Mouse (Mus musculus) embryonic facial prominence, embryonic 12.5 days (tissue): Measurements from ENCODE around the gene Ints13. TPM values are rescaled to one million over a fixed set of nuclear protein-coding genes. Genes with fewer than 3 reads are reported as not detected.

Source experiments
- ATAC-seq: fragments of 200-750 bp; cut with Nextera tagmentation; 2 replicates; pipeline ENCODE4 v1.8.0; 2017; ENCODE audit not compliant: insufficient number of reproducible peaks, insufficient read depth, low FRiP score, low TSS enrichment
- H3K27ac ChIP-seq: fragments of 300-500 bp; sonication (generic); 2 replicates; pipeline ENCODE4 v1.5.1; 2016; ENCODE audit warnings: mild to moderate bottlenecking
- H3K27me3 ChIP-seq: fragments of 300-500 bp; sonication (generic); 2 replicates; pipeline ENCODE4 v1.6.1; 2016; ENCODE audit warnings: mild to moderate bottlenecking, moderate library complexity
- H3K36me3 ChIP-seq: fragments of 300-500 bp; sonication (generic); 2 replicates; pipeline ENCODE4 v1.6.1; 2016; ENCODE audit warnings: mild to moderate bottlenecking
- H3K4me1 ChIP-seq: fragments of 300-500 bp; sonication (generic); 2 replicates; pipeline ENCODE4 v1.6.1; 2016
- H3K4me2 ChIP-seq: fragments of 300-500 bp; sonication (generic); replicated peaks from 2 replicates; pipeline ENCODE4 v1.6.1; 2016; ENCODE audit warnings: mild to moderate bottlenecking, moderate library complexity
- H3K4me3 ChIP-seq: fragments of 300-500 bp; sonication (generic); 2 replicates; pipeline ENCODE4 v1.5.1; 2016; ENCODE audit warnings: mild to moderate bottlenecking
- H3K9ac ChIP-seq: fragments of 300-500 bp; sonication (generic); 2 replicates; pipeline ENCODE4 v1.6.1; 2016; ENCODE audit warnings: mild to moderate bottlenecking, moderate library complexity
- H3K9me3 ChIP-seq: fragments of 300-500 bp; sonication (generic); 2 replicates; pipeline ENCODE4 v1.6.1; 2016; ENCODE audit warnings: mild to moderate bottlenecking, moderate library complexity
- WGBS: fragments of 180-500 bp; shearing (Covaris S2); methylation state at CpG from one replicate; pipeline ENCODE4 v1.1.7; 2016; 5-methylcytosine and 5-hydroxymethylcytosine counted together
- polyA plus RNA-seq: library from polyadenylated mRNA; unstranded; fragments of >200 nt; fragmentation: Nextera tagmentation; extraction: Ambion mirVana; gene quantifications from 2 replicates; pipeline ENCODE4 v1.2.1, GENCODE M21; 2016

Gene Ints13
- polyA plus RNA-seq, 1 experiment from 2014 or later: 80.9 TPM

DNA sequence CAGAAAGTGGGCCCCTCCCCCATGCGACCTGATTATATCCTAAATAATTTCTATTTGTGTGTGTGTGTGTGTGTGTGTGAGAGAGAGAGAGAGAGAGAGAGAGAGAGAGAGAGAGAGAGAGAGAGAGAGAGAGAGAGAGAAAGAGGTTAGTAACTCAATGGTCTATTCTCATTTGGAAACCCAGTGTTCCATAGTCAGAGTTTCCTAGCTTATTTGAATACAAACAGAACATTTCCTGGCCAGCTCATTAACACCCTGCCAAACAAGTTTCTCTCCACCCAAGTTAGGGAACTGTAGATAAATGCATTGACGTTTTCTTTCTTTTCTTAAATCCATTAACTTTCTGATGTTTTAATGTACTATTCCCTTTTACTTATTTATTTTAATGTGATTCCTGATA, 39.6 kb downstream of the Ints13 start:
- Histone ChIP-seq H3K4me2 (no peak overlapping the region), H3K27ac (no peak overlapping the region), H3K9ac (no peak overlapping the region), H3K4me1 (no peaks in the 10 kb centered on the region), H3K27me3 (no peaks in the 10 kb centered on the region), H3K36me3 (no peaks in the 10 kb centered on the region), H3K9me3 (no peaks in the 10 kb centered on the region), H3K4me3 (no peak overlapping the region)
- no peak for ATAC-seq
- WGBS: 68% methylated on average over 2 of the region's 2 CpGs

DNA sequence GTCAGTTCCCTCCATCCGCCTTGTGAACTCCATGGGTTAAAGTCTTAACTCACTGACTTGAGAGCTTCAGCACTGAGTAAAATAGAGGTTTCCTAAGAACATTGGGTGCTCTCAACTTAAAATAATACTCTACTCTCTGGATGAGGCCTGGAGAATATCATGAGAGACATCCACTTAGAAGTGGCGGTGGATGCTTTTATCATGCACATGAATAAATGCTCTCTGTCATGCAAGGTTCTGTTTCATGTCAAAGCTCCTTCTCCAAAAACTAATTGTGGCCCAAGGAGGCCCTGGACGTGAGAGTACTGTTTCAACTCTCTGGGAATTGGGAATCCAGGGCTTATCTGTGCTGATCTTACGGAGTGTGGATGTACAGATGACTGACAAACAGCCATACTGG, 40.5 kb downstream of the Ints13 start:
- Histone ChIP-seq H3K4me2 (no peak overlapping the region), H3K36me3 (no peaks in the 10 kb centered on the region), H3K27me3 (no peaks in the 10 kb centered on the region), H3K4me1 (no peaks in the 10 kb centered on the region), H3K9me3 (no peaks in the 10 kb centered on the region), H3K9ac (no peak overlapping the region), H3K4me3 (no peak overlapping the region), H3K27ac (no peak overlapping the region)
- no peak for ATAC-seq
- WGBS: 82% methylated on average over 4 of the region's 4 CpGs

DNA sequence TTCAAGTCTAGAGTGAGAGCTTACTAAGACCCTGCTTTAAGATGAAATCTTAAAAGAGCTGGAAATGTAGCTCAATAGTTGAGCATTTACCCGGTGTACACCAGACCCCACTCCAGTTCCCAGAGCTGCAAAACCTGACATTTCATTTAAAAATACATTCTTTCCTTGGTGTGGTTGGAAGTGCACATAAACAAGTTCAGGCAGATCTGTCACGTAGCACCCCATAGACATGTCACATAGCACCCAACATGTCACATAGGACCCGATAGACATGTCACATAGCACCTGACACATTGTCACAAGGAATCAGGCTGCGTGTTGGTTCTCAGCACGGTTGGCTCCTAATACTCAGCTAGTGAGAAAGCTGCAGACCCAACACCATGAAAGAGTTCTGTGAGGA, 42.1 kb downstream of the Ints13 start:
- 92% methylated on average over 5 of the region's 5 CpGs for WGBS
- Histone ChIP-seq H3K9me3 (no peaks in the 10 kb centered on the region), H3K4me3 (no peak overlapping the region), H3K9ac (no peak overlapping the region), H3K27ac (no peak overlapping the region), H3K36me3 (no peaks in the 10 kb centered on the region), H3K4me2 (no peak overlapping the region), H3K27me3 (no peaks in the 10 kb centered on the region), H3K4me1 (no peaks in the 10 kb centered on the region)
- ATAC-seq: no peak

DNA sequence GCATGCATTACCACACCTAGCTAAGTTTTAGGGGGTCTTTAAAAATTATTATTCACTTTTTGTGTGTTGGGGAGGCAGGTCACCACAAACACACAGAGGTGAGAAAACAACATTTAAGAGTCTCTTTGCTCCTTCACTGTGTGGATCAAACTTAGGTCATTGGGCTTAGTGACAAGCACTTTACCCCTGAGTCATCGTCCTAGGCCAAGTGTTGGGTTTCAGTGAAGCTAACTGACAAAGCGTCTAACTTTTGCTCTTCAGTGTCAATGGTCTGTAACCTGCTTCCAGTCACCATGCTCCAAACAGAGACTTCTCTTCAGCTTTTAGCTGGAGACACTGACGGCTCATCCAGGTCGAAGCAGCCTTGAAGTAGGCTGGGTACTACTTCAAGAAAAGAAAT, 44.5 kb downstream of the Ints13 start:
- Histone ChIP-seq H3K4me1 (no peaks in the 10 kb centered on the region), H3K27ac (no peak overlapping the region), H3K9me3 (no peaks in the 10 kb centered on the region), H3K9ac (no peak overlapping the region), H3K4me3 (no peak overlapping the region), H3K4me2 (no peak overlapping the region), H3K27me3 (no peaks in the 10 kb centered on the region), H3K36me3 (no peaks in the 10 kb centered on the region)
- ATAC-seq: no peak
- WGBS: 84% methylated on average over 4 of the region's 4 CpGs

DNA sequence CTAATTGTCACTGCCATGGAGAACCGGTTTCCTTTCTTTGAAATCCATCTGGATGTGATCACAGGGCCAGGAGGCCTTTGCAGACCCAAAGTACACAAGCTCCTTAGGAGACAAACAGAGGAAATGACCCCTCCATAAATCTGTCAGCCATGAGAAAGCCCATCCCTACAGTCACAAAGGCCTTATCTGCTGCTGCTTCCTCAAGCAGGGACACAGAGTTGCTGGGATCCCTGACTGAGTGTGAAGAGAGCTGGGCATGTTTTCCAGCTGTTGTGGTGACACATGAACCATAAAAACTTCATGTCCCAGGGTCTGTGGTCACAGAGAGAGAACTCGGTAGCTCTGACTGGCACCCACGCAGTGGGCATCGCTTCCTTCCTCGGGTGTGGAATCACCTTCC, 46.9 kb downstream of the Ints13 start:
- WGBS: 64% methylated on average over 5 of the region's 5 CpGs
- H3K27ac ChIP-seq: 0 out of 2 replicates have a peak overlapping the region, but pooled peaks have one; percentile 2
- H3K9ac ChIP-seq: no peak overlapping the region
- no peak overlapping the region for H3K4me3 ChIP-seq
- no peaks in the 10 kb centered on the region for H3K4me1 ChIP-seq
- no peaks in the 10 kb centered on the region for H3K36me3 ChIP-seq
- no peak overlapping the region for H3K4me2 ChIP-seq
- no peaks in the 10 kb centered on the region for H3K9me3 ChIP-seq
- no peak for ATAC-seq
- H3K27me3 ChIP-seq: no peaks in the 10 kb centered on the region

DNA sequence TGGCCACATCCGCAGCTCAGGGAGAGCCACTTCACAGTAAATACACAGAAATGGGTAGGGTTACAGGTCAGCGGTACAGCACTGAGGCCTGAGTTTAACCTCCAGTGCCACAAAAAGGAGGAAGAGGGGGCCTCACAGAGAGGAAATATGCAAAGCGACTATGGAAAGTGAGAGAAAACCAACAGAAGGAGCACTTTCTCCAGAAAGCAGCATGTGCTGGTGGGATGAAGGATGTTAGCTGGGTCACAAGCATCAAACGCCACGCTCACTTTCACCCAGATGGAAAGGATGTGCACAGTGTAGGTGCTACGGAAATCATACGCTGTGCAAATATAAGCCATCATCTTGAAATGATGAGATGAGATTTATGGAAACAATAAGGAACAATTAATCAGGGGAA, 47.3 kb downstream of the Ints13 start:
- Histone ChIP-seq H3K4me2 (no peak overlapping the region), H3K9me3 (no peaks in the 10 kb centered on the region), H3K27me3 (no peaks in the 10 kb centered on the region), H3K27ac (0 out of 2 replicates have a peak overlapping the region, but pooled peaks have one; percentile 2), H3K36me3 (no peaks in the 10 kb centered on the region), H3K4me3 (no peak overlapping the region), H3K4me1 (no peaks in the 10 kb centered on the region), H3K9ac (no peak overlapping the region)
- ATAC-seq: no peak
- 52% methylated on average over 7 of the region's 7 CpGs for WGBS

DNA sequence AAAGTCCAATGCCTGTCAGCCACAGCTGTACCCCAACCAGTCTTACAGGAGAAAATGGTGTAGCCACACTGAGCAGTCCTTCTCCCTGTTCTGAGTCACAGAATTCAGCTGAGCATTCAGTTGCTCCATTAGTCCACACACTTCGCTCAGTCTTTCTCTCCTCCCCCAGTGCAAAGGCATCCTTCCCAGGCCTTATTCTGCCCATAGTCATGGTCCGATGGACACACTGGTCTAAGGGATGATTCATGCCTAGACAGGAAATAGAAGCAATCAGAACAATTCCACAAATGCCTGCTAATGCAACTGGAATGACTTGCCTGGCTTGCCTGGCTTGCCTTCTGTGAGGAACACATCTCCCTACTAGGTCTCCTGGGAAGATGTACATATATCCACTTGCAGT, 50.1 kb downstream of the Ints13 start:
- Histone ChIP-seq H3K27me3 (no peaks in the 10 kb centered on the region), H3K27ac (no peak overlapping the region), H3K9me3 (no peaks in the 10 kb centered on the region), H3K4me3 (no peak overlapping the region), H3K4me1 (no peaks in the 10 kb centered on the region), H3K36me3 (no peaks in the 10 kb centered on the region), H3K4me2 (no peak overlapping the region), H3K9ac (no peak overlapping the region)
- ATAC-seq: no peak
- WGBS: 93% methylated on average over 2 of the region's 2 CpGs

- Histone ChIP-seq H3K4me2 (no peak overlapping the region), H3K27ac (no peak overlapping the region), H3K36me3 (no peaks in the 10 kb centered on the region), H3K9ac (no peak overlapping the region), H3K27me3 (no peaks in the 10 kb centered on the region), H3K9me3 (no peaks in the 10 kb centered on the region), H3K4me1 (no peaks in the 10 kb centered on the region), H3K4me3 (no peak overlapping the region)
- WGBS: 78% methylated on average over 2 of the region's 2 CpGs
- no peak for ATAC-seq
These were observed 52.1 kb downstream of the Ints13 start for GRCm38 (mm10) chr6:146525500-146525899.

DNA sequence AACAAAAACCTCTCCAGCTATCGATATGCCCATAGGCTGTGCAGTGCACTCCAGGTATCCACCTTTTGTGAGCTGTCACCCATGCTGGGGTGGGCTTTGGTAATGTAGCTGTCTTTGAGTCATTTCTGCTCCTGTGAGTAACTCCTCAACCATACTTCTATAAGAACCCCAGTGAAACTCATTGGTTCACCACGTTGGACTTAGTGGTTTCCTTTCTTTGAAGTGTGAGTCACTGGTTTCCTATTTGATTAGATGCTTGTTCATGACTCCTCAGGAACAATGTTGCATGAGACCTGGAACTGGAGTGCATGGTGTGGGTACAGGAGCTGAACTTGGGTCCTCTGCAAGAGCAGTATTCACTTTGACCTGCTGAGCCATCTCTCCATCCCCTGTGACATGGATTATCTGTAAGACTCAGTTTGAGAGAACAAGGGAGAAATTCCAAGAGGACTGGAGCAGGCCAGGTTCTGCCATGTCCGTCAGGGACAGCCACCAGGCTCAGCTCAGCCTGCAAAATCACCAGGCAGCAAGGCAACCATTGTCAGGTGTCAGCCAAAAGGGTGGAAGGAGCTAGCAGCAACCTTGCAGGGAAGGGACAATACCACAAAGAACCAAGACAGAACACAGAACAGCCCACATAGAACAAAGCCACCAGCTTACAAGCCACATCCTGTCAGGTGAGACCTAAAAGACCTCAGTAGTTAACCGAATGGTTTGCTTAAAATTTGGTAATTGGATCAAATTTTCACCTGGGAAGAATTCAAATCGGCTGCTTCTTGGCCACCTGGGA, 56.0 kb downstream of the Ints13 start:
- Histone ChIP-seq H3K4me1 (no peaks in the 10 kb centered on the region), H3K36me3 (no peaks in the 10 kb centered on the region), H3K4me3 (no peak overlapping the region), H3K4me2 (no peak overlapping the region), H3K9me3 (no peaks in the 10 kb centered on the region), H3K9ac (no peak overlapping the region), H3K27me3 (no peaks in the 10 kb centered on the region), H3K27ac (no peak overlapping the region)
- ATAC-seq: no peak
- 77% methylated on average over 5 of the region's 5 CpGs for WGBS

DNA sequence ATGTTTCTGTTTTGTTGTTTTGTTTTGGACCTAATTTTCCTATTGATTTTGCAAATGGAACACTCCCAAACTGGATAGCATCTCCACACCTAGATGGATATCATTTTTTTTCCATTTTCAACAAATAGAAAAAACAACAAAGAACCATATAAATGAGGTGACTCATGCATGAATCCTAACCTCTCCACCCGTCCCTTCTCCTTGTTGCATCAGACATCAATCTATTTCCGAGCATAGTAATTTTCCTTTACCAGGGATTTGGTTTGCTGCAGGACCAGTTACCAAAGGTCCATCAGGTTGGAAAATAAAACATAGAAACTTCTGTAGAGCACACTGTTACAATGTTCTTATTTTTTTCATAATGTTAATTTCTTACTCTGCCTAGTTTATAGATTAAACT, 58.6 kb downstream of the Ints13 start:
- H3K4me3 ChIP-seq: no peak overlapping the region
- WGBS: 78% methylated on average over 2 of the region's 2 CpGs
- H3K27ac ChIP-seq: no peak overlapping the region

DNA sequence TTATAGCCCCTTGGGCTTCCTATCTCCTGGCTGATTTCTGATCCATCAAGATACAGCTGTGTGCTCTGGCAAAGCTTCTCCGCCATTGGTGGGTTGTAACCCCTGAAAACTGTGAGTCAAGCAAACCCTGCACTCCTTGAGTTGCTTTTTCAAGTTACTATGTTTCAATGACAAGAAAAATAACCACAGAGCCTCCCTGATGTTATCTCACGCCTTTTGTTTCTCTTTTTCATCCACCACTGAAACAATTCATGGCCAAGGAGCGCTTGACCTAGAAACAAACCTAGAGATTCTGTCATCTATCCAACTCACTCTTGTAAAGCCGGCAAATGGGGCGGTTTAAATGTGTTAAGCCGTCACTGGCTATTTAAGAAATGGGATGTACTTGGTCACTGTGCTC, 61.7 kb downstream of the Ints13 start:
- no peaks in the 10 kb centered on the region for H3K27me3 ChIP-seq
- H3K4me3 ChIP-seq: no peak overlapping the region
- H3K4me2 ChIP-seq: no peak overlapping the region
- no peaks in the 10 kb centered on the region for H3K36me3 ChIP-seq
- H3K4me1 ChIP-seq: no peaks in the 10 kb centered on the region
- H3K9me3 ChIP-seq: no peaks in the 10 kb centered on the region
- no peak overlapping the region for H3K9ac ChIP-seq
- no peak overlapping the region for H3K27ac ChIP-seq
- 75% methylated on average over 6 of the region's 6 CpGs for WGBS
- ATAC-seq: no peak

More for the DNA sequence above, 58.6 kb downstream of the Ints13 start:
- Histone ChIP-seq H3K9me3 (no peaks in the 10 kb centered on the region), H3K4me2 (no peak overlapping the region), H3K4me1 (no peaks in the 10 kb centered on the region), H3K36me3 (no peaks in the 10 kb centered on the region), H3K9ac (no peak overlapping the region), H3K27me3 (no peaks in the 10 kb centered on the region)
- ATAC-seq: no peak

DNA sequence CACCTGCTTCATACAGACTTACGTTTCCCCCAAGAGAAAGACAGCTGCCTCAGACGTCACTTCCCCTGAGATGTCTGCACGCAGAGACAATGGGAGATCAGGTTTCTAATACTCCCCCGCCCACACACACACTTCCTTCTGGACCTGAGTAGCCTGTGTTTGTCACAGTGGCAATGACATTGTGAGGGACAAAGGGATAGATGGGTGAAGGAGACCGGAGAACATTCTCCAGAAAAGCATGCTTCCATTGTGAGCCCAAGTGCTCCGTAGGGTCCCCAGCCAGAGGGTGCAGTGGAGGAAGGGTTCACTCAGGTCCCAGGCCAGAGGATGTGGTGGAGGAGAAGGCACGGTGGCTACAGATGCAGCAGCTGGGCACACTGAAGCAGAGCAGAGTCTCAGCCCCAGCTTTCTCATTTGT, 63.1 kb downstream of the Ints13 start:
- Histone ChIP-seq H3K9me3 (no peaks in the 10 kb centered on the region), H3K27me3 (no peaks in the 10 kb centered on the region), H3K27ac (no peak overlapping the region), H3K4me1 (no peaks in the 10 kb centered on the region), H3K36me3 (no peaks in the 10 kb centered on the region), H3K9ac (no peak overlapping the region), H3K4me2 (no peak overlapping the region), H3K4me3 (no peak overlapping the region)
- WGBS: 54% methylated on average over 7 of the region's 7 CpGs
- ATAC-seq: no peak
